Mouse (Mus musculus): Measurements from ENCODE around the gene Prpf40a. TPM values are rescaled to one million over a fixed set of nuclear protein-coding genes. Genes with fewer than 3 reads are reported as not detected.

Gene Prpf40a
- polyA plus RNA-seq, 1 experiment from 2014 or later: 190 TPM

GRCm38 (mm10) chr2:53192386-53192785 is 1.3 kb upstream of the Prpf40a start:
- Histone ChIP-seq H3K4me3 (ENCODE audit: low read depth, low read length) (peak overlapping the region; percentile 86), H3K27ac (ENCODE audit: low read depth, low read length) (peak overlapping the region; percentile 90), H3K27me3 (ENCODE audit: control insufficient read depth, insufficient read depth, low read length) (no peaks in the 10 kb centered on the region), H3K9ac (ENCODE audit: low read length) (peak overlapping the region; percentile 86), H3K9me3 (ENCODE audit: control insufficient read depth, low read length) (no peaks in the 10 kb centered on the region), H3K36me3 (ENCODE audit: control insufficient read depth, insufficient read depth, low read length) (peaks cover 5% of the 10 kb centered on the region; the same call in 1 of the 2 replicates), H3K4me1 (replicated peaks; ENCODE audit: control insufficient read depth, insufficient read depth, low read length) (no peaks in the 10 kb centered on the region), H3K4me2 (ENCODE audit: low read depth, low read length, severe bottlenecking) (peak overlapping the region; percentile 63)
- ATAC-seq (replicated peaks; ENCODE audit: low FRiP score) (peak; percentile 7), DNase-seq (ENCODE audit: low spot score) (no peak)
- WGBS: under 1% methylated on average over 20 of the region's 20 CpGs

GRCm38 (mm10) chr2:53191523-53192220 is 588 bp upstream of the Prpf40a start, which contains the start of gene Arl6ip6:
TSS of gene Arl6ip6 (plus strand) at chr2:53191726.
- peaks cover 7% of the 10 kb centered on the region; the same call in 1 of the 2 replicates for H3K36me3 ChIP-seq (ENCODE audit: control insufficient read depth, insufficient read depth, low read length)
- under 1% methylated on average over 47 of the region's 82 CpGs for WGBS

GRCm38 (mm10) chr2:53189811-53190210 is 1.3 kb downstream of the Prpf40a start:
- DNase-seq (ENCODE audit: low spot score): peak; percentile 51
- Histone ChIP-seq H3K27ac (ENCODE audit: low read depth, low read length) (no peak overlapping the region), H3K4me2 (ENCODE audit: low read depth, low read length, severe bottlenecking) (peak overlapping the region; percentile 44), H3K4me1 (replicated peaks; ENCODE audit: control insufficient read depth, insufficient read depth, low read length) (no peaks in the 10 kb centered on the region), H3K9ac (ENCODE audit: low read length) (no peak overlapping the region), H3K36me3 (ENCODE audit: control insufficient read depth, insufficient read depth, low read length) (peaks cover 2% of the 10 kb centered on the region; the same call in 1 of the 2 replicates), H3K4me3 (ENCODE audit: low read depth, low read length) (peak overlapping the region; percentile 86), H3K27me3 (ENCODE audit: control insufficient read depth, insufficient read depth, low read length) (no peaks in the 10 kb centered on the region), H3K9me3 (ENCODE audit: control insufficient read depth, low read length) (no peaks in the 10 kb centered on the region)
- ATAC-seq (replicated peaks; ENCODE audit: low FRiP score): no peak
- 74% methylated on average over 3 of the region's 3 CpGs for WGBS

More at GRCm38 (mm10) chr2:53191523-53192220, 588 bp upstream of the Prpf40a start, which contains the start of gene Arl6ip6:
- Histone ChIP-seq H3K4me1 (replicated peaks; ENCODE audit: control insufficient read depth, insufficient read depth, low read length) (no peaks in the 10 kb centered on the region), H3K9me3 (ENCODE audit: control insufficient read depth, low read length) (no peaks in the 10 kb centered on the region), H3K4me2 (ENCODE audit: low read depth, low read length, severe bottlenecking) (peak within 1 kb of the TSS; percentile 63), H3K9ac (ENCODE audit: low read length) (peak within 1 kb of the TSS; percentile 92), H3K27ac (ENCODE audit: low read depth, low read length) (peak within 1 kb of the TSS; percentile 90), H3K27me3 (ENCODE audit: control insufficient read depth, insufficient read depth, low read length) (no peaks in the 10 kb centered on the region), H3K4me3 (ENCODE audit: low read depth, low read length) (peak within 1 kb of the TSS; percentile 86)
- peak; percentile 98 for DNase-seq (ENCODE audit: low spot score)
- peak; percentile 92 for ATAC-seq (replicated peaks; ENCODE audit: low FRiP score)

GRCm38 (mm10) chr2:53179876-53180275 is 11.2 kb downstream of the Prpf40a start:
- H3K9me3 ChIP-seq (ENCODE audit: control insufficient read depth, low read length): no peaks in the 10 kb centered on the region
- H3K27ac ChIP-seq (ENCODE audit: low read depth, low read length): no peak overlapping the region
- DNase-seq (ENCODE audit: low spot score) (no peak), ATAC-seq (replicated peaks; ENCODE audit: low FRiP score) (no peak)
- H3K4me1 ChIP-seq (replicated peaks; ENCODE audit: control insufficient read depth, insufficient read depth, low read length): no peaks in the 10 kb centered on the region
- no peaks in the 10 kb centered on the region for H3K36me3 ChIP-seq (ENCODE audit: control insufficient read depth, insufficient read depth, low read length)
- H3K4me3 ChIP-seq (ENCODE audit: low read depth, low read length): no peak overlapping the region
- no peak overlapping the region for H3K4me2 ChIP-seq (ENCODE audit: low read depth, low read length, severe bottlenecking)
- no peak overlapping the region for H3K9ac ChIP-seq (ENCODE audit: low read length)
- H3K27me3 ChIP-seq (ENCODE audit: control insufficient read depth, insufficient read depth, low read length): no peaks in the 10 kb centered on the region

DNA sequence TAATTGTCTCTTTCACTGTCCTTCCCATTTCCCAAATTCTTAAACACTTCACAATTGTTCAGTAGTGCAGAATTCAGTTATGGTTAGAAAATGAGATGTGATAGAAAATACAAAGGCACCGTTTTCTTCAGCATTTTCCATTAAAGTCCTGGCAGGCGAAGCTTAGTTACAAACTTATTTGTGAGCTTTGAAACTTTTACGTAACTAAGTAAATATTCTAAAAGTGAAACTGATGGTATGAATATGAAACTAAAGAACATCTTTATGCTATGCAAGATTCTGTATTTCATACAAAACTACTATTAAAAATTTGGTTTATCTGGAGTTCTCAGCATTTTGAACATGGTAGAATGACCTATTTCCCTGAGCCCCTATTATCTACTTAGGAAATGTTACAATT is 12.1 kb downstream of the Prpf40a start:
- Histone ChIP-seq H3K27me3 (ENCODE audit: control insufficient read depth, insufficient read depth, low read length) (no peaks in the 10 kb centered on the region), H3K27ac (ENCODE audit: low read depth, low read length) (no peak overlapping the region), H3K4me1 (replicated peaks; ENCODE audit: control insufficient read depth, insufficient read depth, low read length) (no peaks in the 10 kb centered on the region), H3K9ac (ENCODE audit: low read length) (no peak overlapping the region), H3K4me2 (ENCODE audit: low read depth, low read length, severe bottlenecking) (no peak overlapping the region), H3K4me3 (ENCODE audit: low read depth, low read length) (no peak overlapping the region), H3K9me3 (ENCODE audit: control insufficient read depth, low read length) (no peaks in the 10 kb centered on the region), H3K36me3 (ENCODE audit: control insufficient read depth, insufficient read depth, low read length) (no peaks in the 10 kb centered on the region)
- 92% methylated on average over 3 of the region's 3 CpGs for WGBS
- DNase-seq (ENCODE audit: low spot score): no peak
- ATAC-seq (replicated peaks; ENCODE audit: low FRiP score): no peak

GRCm38 (mm10) chr2:53173966-53174365 is 17.1 kb downstream of the Prpf40a start:
- Histone ChIP-seq H3K4me1 (replicated peaks; ENCODE audit: control insufficient read depth, insufficient read depth, low read length) (no peaks in the 10 kb centered on the region), H3K27ac (ENCODE audit: low read depth, low read length) (no peak overlapping the region), H3K4me2 (ENCODE audit: low read depth, low read length, severe bottlenecking) (no peak overlapping the region), H3K9me3 (ENCODE audit: control insufficient read depth, low read length) (no peaks in the 10 kb centered on the region), H3K27me3 (ENCODE audit: control insufficient read depth, insufficient read depth, low read length) (no peaks in the 10 kb centered on the region), H3K9ac (ENCODE audit: low read length) (no peak overlapping the region), H3K4me3 (ENCODE audit: low read depth, low read length) (no peak overlapping the region), H3K36me3 (ENCODE audit: control insufficient read depth, insufficient read depth, low read length) (no peaks in the 10 kb centered on the region; the same call in 1 of the 2 replicates)
- DNase-seq (ENCODE audit: low spot score): no peak
- ATAC-seq (replicated peaks; ENCODE audit: low FRiP score): no peak

GRCm38 (mm10) chr2:53146852-53147251 is 44.2 kb downstream of the Prpf40a start:
- H3K36me3 ChIP-seq (ENCODE audit: control insufficient read depth, insufficient read depth, low read length): peaks cover 9% of the 10 kb centered on the region; the same call in 1 of the 2 replicates
- no peaks in the 10 kb centered on the region for H3K27me3 ChIP-seq (ENCODE audit: control insufficient read depth, insufficient read depth, low read length)
- no peaks in the 10 kb centered on the region for H3K4me1 ChIP-seq (replicated peaks; ENCODE audit: control insufficient read depth, insufficient read depth, low read length)
- H3K9ac ChIP-seq (ENCODE audit: low read length): no peak overlapping the region
- ATAC-seq (replicated peaks; ENCODE audit: low FRiP score) (no peak), DNase-seq (ENCODE audit: low spot score) (no peak)
- H3K9me3 ChIP-seq (ENCODE audit: control insufficient read depth, low read length): no peaks in the 10 kb centered on the region
- no peak overlapping the region for H3K27ac ChIP-seq (ENCODE audit: low read depth, low read length)
- no peak overlapping the region for H3K4me2 ChIP-seq (ENCODE audit: low read depth, low read length, severe bottlenecking)
- no peak overlapping the region for H3K4me3 ChIP-seq (ENCODE audit: low read depth, low read length)

- Histone ChIP-seq H3K9ac (ENCODE audit: low read length) (no peak overlapping the region), H3K27me3 (ENCODE audit: control insufficient read depth, insufficient read depth, low read length) (no peaks in the 10 kb centered on the region), H3K36me3 (ENCODE audit: control insufficient read depth, insufficient read depth, low read length) (no peaks in the 10 kb centered on the region), H3K27ac (ENCODE audit: low read depth, low read length) (no peak overlapping the region), H3K9me3 (ENCODE audit: control insufficient read depth, low read length) (no peaks in the 10 kb centered on the region), H3K4me2 (ENCODE audit: low read depth, low read length, severe bottlenecking) (no peak overlapping the region), H3K4me3 (ENCODE audit: low read depth, low read length) (no peak overlapping the region), H3K4me1 (replicated peaks; ENCODE audit: control insufficient read depth, insufficient read depth, low read length) (no peaks in the 10 kb centered on the region)
- no peak for ATAC-seq (replicated peaks; ENCODE audit: low FRiP score)
- no peak for DNase-seq (ENCODE audit: low spot score)
- 96% methylated on average over 9 of the region's 9 CpGs for WGBS
Observed at GRCm38 (mm10) chr2:53131567-53131966, 59.5 kb downstream of the Prpf40a start.

DNA sequence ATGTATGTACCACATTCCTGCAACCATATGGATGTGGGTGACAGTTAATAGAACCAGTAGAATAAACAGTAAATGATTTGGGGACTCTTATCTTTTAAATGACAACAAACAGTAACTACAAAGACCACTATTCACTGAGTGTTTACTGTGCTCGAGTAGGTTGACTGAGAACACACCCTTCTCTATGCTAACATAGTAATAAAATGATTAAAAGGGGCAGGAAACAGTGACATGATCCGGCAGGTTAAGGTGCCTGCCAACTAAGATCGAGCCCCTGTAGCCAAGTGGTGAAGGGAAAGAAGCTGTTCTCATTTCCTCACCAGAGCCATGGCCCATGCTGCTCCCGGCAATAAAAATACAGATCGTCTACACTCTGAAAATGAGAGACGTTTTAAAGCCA is 62.0 kb downstream of the Prpf40a start:
- Histone ChIP-seq H3K36me3 (ENCODE audit: control insufficient read depth, insufficient read depth, low read length) (peaks cover 6% of the 10 kb centered on the region; the same call in 1 of the 2 replicates), H3K4me2 (ENCODE audit: low read depth, low read length, severe bottlenecking) (no peak overlapping the region), H3K27ac (ENCODE audit: low read depth, low read length) (no peak overlapping the region), H3K4me1 (replicated peaks; ENCODE audit: control insufficient read depth, insufficient read depth, low read length) (no peaks in the 10 kb centered on the region), H3K9me3 (ENCODE audit: control insufficient read depth, low read length) (no peaks in the 10 kb centered on the region), H3K27me3 (ENCODE audit: control insufficient read depth, insufficient read depth, low read length) (no peaks in the 10 kb centered on the region), H3K9ac (ENCODE audit: low read length) (no peak overlapping the region), H3K4me3 (ENCODE audit: low read depth, low read length) (no peak overlapping the region)
- WGBS: 83% methylated on average over 6 of the region's 6 CpGs
- DNase-seq (ENCODE audit: low spot score) (no peak), ATAC-seq (replicated peaks; ENCODE audit: low FRiP score) (no peak)
